Mouse (Mus musculus) kidney, postnatal 10 days (tissue): Measurements from ENCODE around the gene Olfr1045.
"Not testable (repeated sequence)": the region's sequence is repeated elsewhere in the genome, so short reads cannot be mapped to it uniquely, and the experiment has no call there.

Experiments
- DNase-seq: peaks from one replicate; pipeline ENCODE4 v3.0.0; 2021; ENCODE audit warnings: mixed read lengths

The Olfr1045 gene

GRCm38 (mm10) chr2:86202909-86203308, at the start of gene Olfr1045:
TSS of gene Olfr1045 (minus strand) at chr2:86203009.
- DNase-seq, result no peak

- DNase-seq, result no peak
Measured at GRCm38 (mm10) chr2:86240189-86240588, 37.4 kb upstream of the Olfr1045 start, which contains the start of gene Olfr1048. TSS of gene Olfr1048 (minus strand) at chr2:86240289.

GRCm38 (mm10) chr2:86231301-86231700, 28.5 kb upstream of the Olfr1045 start, which contains the start of gene Olfr1047:
TSS of gene Olfr1047 (minus strand) at chr2:86231401.
- DNase-seq, result no peak

- no peak for DNase-seq
Measured at GRCm38 (mm10) chr2:86219214-86219613, 16.4 kb upstream of the Olfr1045 start, which contains the start of gene Olfr1046. TSS of gene Olfr1046 (minus strand) at chr2:86219314.

- no peak for DNase-seq
Measured at GRCm38 (mm10) chr2:86195863-86196262, 6.9 kb downstream of the Olfr1045 start.

- DNase-seq, result no peak
Measured at GRCm38 (mm10) chr2:86185583-86185982, 17.2 kb downstream of the Olfr1045 start, which contains the start of gene Olfr52. TSS of gene Olfr52 (minus strand) at chr2:86185683.

GRCm38 (mm10) chr2:86179950-86180349, 22.9 kb downstream of the Olfr1045 start:
- DNase-seq, result no peak

GRCm38 (mm10) chr2:86177720-86178119, 25.1 kb downstream of the Olfr1045 start, which contains the start of gene Olfr1044:
TSS of gene Olfr1044 (minus strand) at chr2:86177820.
- no peak for DNase-seq

- not testable (repeated sequence) for DNase-seq
Measured at GRCm38 (mm10) chr2:86175422-86175821, 27.4 kb downstream of the Olfr1045 start.

GRCm38 (mm10) chr2:86167422-86167821, 35.4 kb downstream of the Olfr1045 start, which contains the start of gene Olfr1043:
TSS of gene Olfr1043 (minus strand) at chr2:86167522.
- no peak for DNase-seq

GRCm38 (mm10) chr2:86161738-86162137, 41.1 kb downstream of the Olfr1045 start, which contains the start of gene Olfr1042:
TSS of gene Olfr1042 (minus strand) at chr2:86161838.
- no peak for DNase-seq

GRCm38 (mm10) chr2:86146632-86147031, 56.2 kb downstream of the Olfr1045 start, which contains the start of gene Olfr1040:
TSS of gene Olfr1040 (minus strand) at chr2:86146732.
- DNase-seq, result no peak
